Mouse (Mus musculus) kidney, adult 11 months (tissue): ENCODE results near the gene Cdkl4.
"Not testable (repeated sequence)": the region's sequence is repeated elsewhere in the genome, so short reads cannot be mapped to it uniquely, and the experiment has no call there.

ENCODE experiments used
- DNase-seq: peaks from one replicate; pipeline ENCODE4 v3.0.0; 2022

The Cdkl4 gene

GRCm38 (mm10) chr17:80562792-80563191 lies 14.8 kb downstream of the Cdkl4 start:
- no peak for DNase-seq

DNA sequence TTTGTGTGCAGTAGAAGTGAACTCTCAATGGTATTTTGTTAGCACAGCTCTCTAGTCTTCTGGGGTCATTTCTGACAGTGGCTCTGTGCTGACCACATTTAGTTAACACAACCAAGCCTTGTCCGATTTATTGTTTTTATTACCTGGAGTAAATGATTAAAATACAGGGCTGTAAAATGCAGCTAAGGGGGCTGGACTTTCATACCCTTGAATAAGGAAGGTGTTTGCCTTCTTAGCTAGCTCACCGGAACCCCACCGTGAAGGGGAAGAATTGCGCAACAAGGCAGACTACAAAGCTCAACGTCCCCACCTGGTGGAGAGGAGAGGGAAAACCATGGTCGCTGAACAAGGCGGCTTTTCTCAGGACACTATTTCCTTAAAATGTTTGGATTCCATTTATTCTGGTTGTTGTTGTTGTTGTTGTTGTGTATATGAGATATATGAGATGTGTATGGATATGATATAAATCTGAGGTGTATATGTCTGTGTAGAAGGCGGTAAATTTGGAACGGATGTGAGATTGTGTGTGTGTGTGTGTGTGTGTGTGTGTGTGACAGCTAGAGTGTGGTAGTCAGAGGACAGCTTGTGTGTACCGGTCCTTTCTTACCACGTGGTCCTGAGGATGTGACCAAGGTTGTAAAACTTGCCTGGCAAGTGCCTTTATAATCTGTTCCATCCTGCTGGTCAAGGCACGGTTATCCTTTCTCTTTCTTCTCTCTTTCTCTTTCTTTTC lies 16.8 kb downstream of the Cdkl4 start:
- peak; percentile 65 for DNase-seq

DNA sequence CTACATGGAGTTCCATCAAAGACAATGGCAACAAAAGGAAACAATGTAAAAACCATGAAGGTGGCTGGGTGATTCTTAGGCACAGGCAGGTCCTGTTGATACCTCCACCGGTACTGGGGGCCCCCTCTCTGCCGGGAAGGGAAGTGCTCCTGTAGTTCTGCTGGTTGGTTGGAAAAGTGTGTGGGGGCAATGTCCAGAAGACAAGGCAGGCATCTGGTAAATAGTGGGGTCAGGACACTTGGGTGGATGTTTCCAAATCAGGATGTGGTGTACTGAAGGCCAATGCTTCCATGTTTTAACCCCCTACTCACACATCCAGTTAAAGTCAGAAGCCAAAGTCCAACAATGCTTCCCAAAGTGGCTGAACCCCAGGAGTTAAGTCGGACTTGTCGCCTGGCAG lies 17.9 kb downstream of the Cdkl4 start:
- no peak for DNase-seq

DNA sequence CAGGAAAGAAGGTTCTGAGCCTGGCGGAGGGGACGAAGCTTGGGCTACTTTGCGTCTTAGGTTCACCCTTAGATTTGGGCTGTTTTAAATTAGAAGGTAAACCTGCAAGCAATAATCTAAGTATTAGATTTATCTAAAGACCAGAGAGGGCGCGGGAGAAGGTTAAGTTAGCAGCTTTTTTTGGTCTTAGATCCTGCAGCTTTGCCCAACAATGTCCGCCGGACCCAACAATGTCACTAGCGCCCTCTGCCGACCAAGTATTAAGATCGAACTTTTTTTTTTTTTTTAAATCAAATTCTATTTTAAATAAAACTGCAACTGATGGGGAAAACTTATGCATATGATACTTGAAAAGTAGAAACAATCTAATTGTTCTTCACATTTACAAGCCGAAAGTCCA lies 18.6 kb downstream of the Cdkl4 start:
- DNase-seq, result no peak

- DNase-seq, result peak; percentile 44
Observed at GRCm38 (mm10) chr17:80558583-80558982, 19.0 kb downstream of the Cdkl4 start.

GRCm38 (mm10) chr17:80557461-80557860 lies 20.2 kb downstream of the Cdkl4 start:
- no peak for DNase-seq

GRCm38 (mm10) chr17:80553318-80554270 lies 24.0 kb downstream of the Cdkl4 start:
- peak; percentile 67 for DNase-seq

GRCm38 (mm10) chr17:80552653-80553052 lies 25.0 kb downstream of the Cdkl4 start:
- no peak for DNase-seq

GRCm38 (mm10) chr17:80550981-80551380 lies 26.6 kb downstream of the Cdkl4 start:
- no peak for DNase-seq

- DNase-seq, result no peak
Observed at GRCm38 (mm10) chr17:80546846-80547245, 30.8 kb downstream of the Cdkl4 start.

GRCm38 (mm10) chr17:80546227-80546626 lies 31.4 kb downstream of the Cdkl4 start:
- no peak for DNase-seq

DNA sequence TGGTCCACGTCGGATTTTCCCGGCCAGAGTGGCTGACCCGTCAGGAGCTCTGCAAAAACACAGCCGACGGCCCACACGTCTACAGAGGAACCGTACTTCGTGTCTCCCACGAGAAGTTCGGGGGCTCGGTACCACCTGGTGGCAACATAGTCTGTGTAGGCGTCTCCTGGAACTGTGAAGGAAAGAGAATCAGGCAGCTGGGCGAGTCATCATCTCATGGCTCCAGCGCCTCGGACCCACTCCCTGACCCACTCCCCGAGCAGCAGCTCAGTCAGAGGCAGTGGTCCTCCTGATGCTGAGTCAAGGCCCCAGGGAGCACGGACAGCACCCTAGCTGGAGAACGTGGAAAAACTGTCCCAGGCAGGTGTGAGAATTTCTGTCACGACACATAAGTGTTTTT lies 34.0 kb downstream of the Cdkl4 start:
- DNase-seq, result no peak

DNA sequence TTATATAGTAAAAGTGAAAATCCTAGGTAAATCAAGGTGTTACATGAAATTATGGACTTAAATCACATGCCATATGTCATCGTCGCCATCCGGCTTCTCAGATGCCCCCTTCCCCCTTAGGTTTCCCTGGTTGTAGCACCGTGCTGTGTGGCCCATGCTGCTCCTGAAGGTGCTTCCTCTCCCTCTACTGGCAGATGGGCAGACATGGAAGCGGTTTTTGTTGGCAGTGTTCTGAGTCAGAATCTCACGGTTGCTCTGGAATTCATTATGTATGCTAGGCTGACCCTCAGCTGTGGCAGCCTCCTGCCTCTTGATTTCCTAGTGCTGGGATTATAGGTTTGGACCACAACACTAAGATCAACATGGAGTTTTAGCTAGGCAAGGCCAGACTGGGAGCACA lies 40.5 kb downstream of the Cdkl4 start:
- no peak for DNase-seq

- no peak for DNase-seq
Observed at GRCm38 (mm10) chr17:80535633-80536032, 42.0 kb downstream of the Cdkl4 start.

- DNase-seq, result not testable (repeated sequence)
Observed at GRCm38 (mm10) chr17:80531351-80531750, 46.3 kb downstream of the Cdkl4 start.

DNA sequence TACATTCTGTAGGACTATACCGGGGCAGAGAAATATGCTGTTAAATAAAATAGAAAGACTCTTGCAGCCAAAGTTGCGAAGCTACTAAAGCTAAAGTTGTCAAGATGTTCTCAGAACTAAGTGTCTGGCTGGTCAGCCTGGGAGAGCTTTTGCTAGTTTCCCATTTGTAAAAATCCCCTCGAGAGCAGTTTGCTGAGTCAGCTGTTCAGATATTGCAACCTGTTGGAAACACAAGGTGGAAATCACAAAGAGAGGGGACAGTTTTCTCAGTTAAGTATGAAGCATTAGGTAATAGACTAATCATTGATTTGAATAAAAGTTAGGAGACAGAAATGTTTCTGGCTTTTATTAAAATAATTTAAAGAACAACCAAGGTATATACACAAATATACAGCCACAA lies 54.4 kb downstream of the Cdkl4 start:
- DNase-seq, result no peak

DNA sequence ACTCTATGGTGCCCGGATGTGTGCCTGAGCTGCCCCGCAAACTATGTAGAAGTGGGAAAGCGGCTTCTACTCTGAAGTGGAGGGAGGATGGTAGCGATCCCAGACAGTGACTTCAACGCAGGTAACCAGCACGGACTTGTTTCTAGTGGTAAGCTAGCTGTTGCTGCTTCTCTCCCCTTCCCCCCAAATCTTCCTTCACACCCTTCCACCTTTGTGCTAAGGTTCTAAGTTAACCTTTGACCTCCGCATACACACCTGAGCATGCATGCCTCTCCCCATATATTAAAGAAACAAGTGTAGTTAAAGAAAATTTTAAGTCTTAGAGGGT lies 55.4 kb downstream of the Cdkl4 start:
- no peak for DNase-seq

DNA sequence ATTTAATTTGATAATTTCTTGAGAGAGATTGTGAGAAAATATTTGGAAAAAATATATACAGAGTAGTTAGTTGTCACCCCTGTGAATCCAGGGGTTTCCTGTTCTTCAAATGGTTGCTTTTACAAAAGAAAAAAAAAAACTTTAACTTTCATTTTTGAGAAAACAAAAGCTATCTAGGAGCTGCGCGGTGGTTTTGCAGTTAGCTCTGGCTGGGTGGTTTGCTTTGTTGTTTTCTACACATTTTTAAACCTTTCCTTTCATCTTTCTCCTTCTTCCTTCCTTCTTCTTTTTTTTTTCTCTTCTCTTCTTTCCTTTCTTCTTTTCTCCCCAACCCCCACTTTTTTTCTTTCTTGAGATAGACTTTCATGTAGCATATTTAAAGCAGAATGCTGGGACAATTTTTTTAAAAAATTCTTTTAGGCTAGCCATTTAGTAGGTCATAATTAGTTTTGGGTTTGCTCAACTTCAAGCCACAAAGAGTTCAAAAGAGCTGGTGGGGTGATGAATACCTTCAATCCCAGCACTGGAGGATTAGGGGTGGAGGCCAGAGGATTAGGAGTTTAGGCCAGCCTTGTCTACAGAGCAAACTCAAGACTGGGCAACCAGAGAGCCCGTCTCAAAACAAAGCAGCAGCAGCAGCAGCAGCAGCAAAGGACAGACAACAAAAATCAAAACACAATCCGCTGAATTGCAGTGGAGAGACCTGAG lies 55.9 kb downstream of the Cdkl4 start:
- DNase-seq, result no peak

DNA sequence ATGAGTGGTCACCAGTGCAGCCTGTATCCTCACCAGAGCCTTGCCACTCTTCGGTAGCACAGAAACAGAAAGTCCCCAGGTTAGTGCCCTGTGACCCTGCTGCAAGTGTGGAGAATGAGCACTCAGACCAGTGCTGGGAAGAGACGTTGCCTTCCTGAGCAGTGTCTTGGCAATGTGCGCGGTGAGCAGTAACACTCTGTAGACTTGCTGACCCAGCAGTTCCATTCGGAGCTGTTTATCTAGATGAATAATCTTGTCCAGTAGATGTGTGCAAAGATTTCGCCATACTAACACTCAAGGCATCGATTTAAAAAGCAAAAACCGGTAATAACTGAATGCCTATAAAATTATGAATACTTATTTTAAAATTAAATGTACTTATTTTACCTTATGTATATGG lies 57.1 kb downstream of the Cdkl4 start:
- DNase-seq, result peak; percentile 31

DNA sequence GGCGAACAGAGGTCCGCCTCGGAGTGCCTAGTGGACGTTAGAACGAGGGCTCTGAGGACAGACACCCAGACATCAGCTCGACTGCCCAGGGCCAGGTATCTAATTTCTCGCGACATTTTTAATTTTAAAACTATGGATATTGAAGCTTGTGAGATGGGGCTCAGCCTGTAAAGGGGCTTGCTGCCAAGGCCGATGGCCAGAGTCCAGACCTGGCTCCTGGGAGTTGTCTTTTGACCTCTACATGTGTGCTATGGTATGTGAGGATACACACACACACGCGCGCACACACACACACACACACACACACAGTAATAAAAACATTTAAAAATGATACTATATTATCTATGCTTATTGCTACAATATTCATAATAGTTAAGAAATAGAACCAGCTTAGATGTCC lies 58.8 kb downstream of the Cdkl4 start:
- no peak for DNase-seq

DNA sequence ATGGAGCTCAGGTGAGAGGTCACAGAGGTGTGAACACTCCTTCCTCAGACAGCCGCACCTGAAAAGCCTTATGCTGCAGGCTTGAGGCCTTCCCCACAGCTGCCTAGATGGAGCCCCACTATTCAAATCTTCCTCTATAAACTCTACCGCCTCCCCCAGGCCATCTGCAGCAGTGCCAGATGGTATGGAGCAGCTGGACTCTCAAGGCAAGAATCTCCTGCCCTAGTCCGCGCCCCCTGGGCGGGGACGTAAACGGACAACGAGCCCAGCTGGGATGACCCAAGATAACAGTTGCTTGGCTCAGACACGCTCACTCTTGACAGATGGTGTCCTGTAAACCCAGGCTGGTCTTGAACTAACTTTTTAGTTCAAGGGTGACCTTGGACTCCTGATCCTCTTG lies 60.4 kb downstream of the Cdkl4 start:
- DNase-seq, result no peak

DNA sequence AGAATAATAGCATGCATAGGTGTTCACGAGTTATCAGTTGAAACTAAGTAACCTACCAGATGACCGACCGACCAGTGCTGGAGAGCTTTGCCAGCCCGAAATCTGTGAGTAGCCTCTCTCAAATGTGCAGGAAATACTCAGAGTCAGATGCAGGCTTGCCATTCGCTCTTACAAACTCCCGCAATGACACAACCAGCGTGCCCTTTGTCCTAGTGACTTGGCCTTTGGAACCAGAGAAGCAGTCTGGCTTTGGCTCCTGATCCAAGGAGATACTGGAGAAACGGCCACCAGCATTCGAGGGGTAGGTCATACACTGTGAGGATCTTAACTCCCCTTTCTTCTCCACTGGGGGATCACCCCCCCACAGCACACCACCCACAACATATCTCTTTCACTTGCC lies 61.7 kb downstream of the Cdkl4 start:
- DNase-seq, result peak; percentile 47

DNA sequence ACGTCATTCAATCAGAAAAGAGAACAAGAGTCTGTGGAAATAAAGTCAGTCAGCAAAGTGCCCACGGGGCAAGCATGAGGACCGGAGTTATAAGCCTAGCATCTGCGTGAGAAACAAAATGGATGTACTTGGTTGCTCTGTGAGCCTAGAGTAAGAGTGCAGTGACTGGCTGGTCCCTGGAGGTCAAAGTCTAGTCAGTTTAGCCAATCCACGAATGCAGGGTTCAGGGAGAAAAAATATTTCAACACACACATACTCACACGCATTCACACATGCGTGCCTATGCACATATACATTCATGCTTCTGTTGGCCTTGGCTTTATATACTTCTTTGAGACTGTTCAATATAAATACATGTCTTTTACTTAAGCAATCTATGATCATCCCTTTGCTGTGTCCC lies 62.1 kb downstream of the Cdkl4 start:
- DNase-seq, result no peak

GRCm38 (mm10) chr17:80513766-80514165 lies 63.8 kb downstream of the Cdkl4 start:
- no peak for DNase-seq
